Mouse (Mus musculus): ENCODE measurements around the gene Gm4787.
"Not testable (repeated sequence)": the region's sequence is repeated elsewhere in the genome, so short reads cannot be mapped to it uniquely, and the experiment has no call there.

Gene Gm4787

GRCm38 (mm10) chr12:81379364-81379763 lies at the start of gene Gm4787:
Gm4787 (minus strand) TSS chr12:81379464.
- not testable (repeated sequence) for DNase-seq

DNA sequence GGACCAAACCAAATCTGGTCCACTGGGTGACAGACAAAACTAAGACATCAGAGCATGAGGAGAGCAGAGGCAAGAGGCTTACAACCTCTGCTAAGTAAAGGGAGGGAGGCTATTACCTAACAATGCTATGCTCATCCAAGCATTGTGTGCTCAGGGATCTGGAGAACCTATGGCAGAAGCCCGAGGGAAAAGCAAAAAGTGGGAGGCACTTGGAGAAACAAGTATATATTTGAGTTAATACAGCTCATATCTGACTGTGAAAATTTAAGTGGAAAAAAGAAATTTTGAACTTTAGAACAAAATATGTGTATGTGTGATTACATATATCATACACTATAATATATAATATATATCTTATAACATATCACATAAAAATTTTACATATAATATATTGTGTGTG lies 42.6 kb upstream of the Gm4787 start, which contains the start of gene Adam4:
TSS of gene Adam4 (minus strand) at position 101 of the 400 bp plus-strand sequence.
- DNase-seq, result no peak

GRCm38 (mm10) chr12:81413211-81413610 lies 33.9 kb upstream of the Gm4787 start:
- no peak for DNase-seq

DNA sequence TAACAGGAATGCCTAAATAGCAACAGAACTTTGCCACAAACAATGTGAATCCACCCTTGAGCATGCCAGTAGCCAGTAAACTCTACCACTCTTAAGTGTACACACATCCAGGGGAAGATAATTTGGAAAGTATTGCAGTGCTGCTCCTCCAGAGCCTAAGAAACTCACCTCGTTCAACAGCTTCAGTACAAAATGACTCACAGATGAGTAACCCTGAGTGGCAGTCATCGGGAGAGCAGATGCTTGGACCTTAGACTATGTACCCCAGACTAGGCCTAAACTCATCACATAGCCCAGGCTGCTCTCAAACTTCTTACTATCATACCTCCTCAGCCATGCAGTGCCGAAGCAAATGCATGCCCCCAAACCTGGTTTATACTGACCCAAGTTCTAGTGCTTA lies 29.7 kb upstream of the Gm4787 start:
- no peak for DNase-seq

- peak; percentile 72 to 87 for DNase-seq
These were observed 22.9 kb upstream of the Gm4787 start for GRCm38 (mm10) chr12:81402187-81402586.

- peak in 1 of 2 experiments; percentile 15 for DNase-seq
These were observed 45.4 kb downstream of the Gm4787 start for GRCm38 (mm10) chr12:81333841-81334240.

DNA sequence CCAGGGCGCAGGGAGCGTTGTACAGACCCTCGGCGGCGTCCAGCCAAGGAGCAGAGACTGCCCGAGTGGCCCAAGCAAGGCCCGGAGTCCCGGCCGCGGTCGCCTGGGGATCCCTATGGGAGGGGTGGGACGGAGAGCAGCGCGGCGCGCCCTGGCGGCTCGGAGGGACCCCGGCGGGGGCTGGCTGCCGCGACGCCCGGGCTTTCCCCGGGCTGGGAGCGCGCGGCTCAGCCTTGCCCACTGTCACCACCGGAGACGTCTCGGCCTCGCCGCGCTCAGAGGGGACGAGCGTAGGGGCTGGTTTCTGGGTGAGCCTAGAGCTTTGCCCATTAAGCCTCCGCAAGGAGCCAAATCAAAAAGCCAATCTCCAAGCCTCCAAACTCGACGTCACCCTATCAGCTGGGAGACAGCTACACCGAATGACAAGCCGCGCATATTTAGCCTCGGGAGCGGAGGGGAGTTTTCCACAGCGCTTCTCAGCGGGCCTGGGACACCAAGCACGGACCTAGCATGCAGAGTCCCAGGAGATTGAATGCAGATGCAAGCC lies 46.3 kb downstream of the Gm4787 start, which contains the start of gene Slc8a3:
TSS of gene Slc8a3 (minus strand) at position 306 of the 547 bp plus-strand sequence.
- DNase-seq, result peak; percentile 83 to 85

DNA sequence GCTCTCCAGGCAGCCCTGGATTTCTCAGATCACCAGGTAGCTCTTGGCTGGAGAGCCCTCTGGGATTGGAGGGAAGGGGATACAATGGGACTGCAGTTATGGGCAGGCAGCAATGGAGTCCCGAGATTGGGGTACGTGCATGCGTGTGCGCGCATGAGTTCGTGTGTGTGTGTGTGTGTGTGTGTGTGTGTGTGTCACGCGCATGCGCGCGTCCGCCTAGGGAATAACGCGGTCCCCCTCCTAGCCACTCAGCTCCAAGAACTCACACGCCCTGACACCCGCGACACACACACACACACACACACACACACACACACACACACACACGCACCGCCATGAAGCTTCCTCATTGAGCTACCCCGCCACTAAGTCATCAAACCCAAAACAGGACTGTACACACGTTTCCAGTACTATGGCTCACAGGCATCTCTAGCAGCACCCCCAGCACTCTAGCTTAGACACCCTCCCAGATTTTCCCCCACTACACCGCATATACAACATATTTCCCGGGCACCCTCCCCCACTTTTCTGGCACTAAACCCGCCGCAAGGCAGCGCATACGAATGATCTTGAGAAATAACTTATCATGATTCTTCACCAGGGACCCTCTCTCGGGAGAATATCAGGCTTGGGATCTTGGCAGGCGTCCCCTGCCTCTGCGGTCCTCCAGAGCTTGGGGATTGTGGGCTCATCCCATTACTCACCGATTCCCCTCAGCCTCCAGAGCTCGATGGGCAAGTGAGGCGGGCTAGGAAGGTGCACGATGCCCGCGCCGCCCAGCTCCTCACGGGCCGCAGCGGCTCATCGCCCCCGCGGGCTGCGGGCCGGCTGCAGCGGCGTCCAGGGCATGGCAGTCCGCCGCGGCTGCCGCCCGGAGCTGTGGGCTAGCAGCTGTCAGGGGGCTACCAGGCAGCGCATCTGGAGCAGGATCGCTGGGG lies 47.1 kb downstream of the Gm4787 start:
- DNase-seq, result peak; percentile 87 to 88

DNA sequence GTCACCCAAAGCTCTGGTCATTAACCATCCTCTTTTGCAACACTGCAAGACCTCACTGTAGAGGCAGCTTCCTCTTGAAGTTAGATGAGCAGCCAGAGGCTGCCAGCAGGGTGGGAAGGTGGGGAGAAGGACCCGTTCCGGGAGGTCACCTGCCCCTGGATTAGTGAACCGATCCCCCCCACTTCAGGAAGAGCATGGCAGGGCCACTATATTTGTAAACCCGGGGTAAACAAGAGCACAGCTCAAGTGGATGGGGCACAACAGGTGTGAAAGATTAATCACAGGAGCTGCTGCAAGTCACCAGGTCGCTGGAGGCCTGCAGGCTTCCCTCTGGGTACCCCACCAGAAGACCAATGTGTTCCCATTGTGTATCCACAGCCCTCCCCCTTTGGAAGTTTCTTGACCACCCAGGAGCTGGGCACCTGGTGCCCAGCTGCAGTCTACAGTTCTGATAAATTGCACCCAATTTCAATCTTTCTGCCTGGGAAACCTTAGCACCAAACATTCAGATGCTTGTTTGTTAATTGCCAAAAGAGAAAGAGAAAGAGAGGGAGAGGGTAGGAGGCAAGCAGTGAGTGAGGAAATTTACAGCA lies 48.1 kb downstream of the Gm4787 start:
- DNase-seq, result no peak
